Mouse (Mus musculus) bone marrow, adult 2 months (tissue): Measurements from ENCODE around the gene Krt4.

Source experiments
- CTCF ChIP-seq: fragments of 200-500 bp; IDR thresholded peaks from 2 replicates; pipeline ENCODE4 v1.5.1; 2011; ENCODE audit warnings: low read length, control low read depth; ENCODE audit not compliant: control insufficient read depth, insufficient read depth
- POLR2A ChIP-seq: fragments of 200-500 bp; IDR thresholded peaks from 2 replicates; pipeline ENCODE4 v1.6.1; 2011; ENCODE audit warnings: low read depth, mild to moderate bottlenecking, control low read depth, low read length, borderline replicate concordance; ENCODE audit not compliant: control insufficient read depth

- TF ChIP-seq CTCF (no peak), POLR2A (no peak)
Measured at GRCm38 (mm10) chr15:101873231-101873630, 51.3 kb downstream of the Krt4 start.
